Mouse (Mus musculus) left cerebral cortex, adult 8-10 months (tissue): ENCODE measurements at regions not wholly inside any gene's neighbourhood (a gene's known extent, or its start where the extent isn't known, plus 50 kb on each side); places are given as distances from the start of the nearest gene placed in this dataset.

Experiments
- DNase-seq, 2 experiments: peaks; one replicate each; pipeline ENCODE4 v3.0.0; 2022; ENCODE audit warnings: low spot score in 2 of 2

GRCm38 (mm10) chr6:139391307-139391706 lies 110.5 kb downstream of the Rergl start:
- DNase-seq, result peak; percentile 15 to 60

DNA sequence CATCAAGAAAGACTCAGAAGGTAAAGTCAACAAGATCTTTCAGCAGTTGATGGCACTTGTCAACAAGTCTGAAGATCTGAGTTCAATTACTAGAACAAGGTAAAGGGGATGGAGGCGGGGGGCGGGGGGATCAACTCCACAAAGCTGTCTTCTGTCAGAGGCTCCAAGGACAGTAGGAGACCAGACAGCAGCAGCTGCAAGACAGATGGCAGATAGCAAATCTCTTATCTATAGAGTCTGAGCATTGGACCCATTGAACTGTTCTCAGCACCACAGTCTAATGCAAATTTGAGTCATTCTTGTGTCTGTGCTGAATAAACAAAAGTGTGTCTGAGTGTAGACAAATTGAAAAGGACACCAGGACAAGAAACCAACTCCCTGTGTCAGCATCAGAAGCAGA lies 150.8 kb downstream of the Rergl start:
- DNase-seq, result no peak

DNA sequence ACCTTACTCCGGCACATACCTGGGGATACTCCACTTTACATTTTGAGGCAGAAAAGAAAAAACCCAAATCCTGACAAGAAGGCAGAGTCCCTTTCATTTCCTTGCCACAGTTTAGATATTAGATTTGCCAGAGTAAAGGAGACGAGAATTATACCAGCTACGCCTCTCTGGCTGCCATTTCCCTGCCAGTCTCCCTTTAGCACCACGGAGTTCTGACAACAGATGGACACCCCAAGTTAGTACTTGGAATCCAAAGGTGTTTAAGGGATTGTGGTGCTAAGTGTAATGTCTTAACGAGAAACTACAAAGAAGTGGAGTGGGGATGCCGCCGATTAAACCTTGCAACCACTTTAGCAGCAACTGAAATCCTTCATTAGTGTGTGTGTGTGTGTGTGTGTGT lies 176.6 kb downstream of the Rergl start:
- DNase-seq, result no peak

DNA sequence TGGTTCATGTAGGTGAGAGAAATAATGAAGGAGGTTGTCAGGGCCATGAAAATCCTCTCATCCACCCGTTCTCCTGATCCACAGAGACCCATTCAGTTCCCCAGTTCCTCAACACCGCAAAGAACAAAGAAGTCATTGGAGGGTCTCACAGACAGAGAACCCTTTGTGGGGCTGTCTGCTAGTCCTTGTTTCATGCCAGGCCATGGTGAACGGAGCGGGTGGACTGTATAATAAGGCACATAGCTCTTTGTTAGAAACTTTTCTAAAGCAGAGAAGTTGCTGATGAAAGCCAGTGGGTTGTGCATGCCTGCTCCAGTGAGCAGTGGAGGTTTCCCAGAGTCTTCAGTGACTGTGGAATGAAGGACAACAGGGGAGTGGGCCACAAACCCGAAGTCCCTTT lies 194.1 kb downstream of the Rergl start:
- DNase-seq, result no peak

DNA sequence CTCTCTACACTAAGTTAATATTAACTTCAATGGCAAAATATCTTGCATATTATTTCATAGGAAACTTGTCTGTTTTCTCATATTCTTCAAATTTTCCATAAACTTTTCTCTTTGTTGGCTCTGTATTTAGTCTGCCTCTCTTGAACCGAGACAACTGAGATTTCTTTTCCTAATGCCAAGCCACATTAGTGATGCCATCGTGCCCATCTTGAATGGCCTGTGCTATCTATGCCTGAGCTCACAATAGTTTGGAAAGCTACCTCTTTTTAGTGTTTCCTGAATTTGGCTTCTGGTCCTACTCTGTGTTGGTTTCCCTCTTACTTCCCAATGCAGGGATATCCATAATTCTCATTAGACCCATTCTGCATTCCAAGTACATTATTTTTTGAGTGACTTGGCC lies 197.5 kb downstream of the Rergl start:
- DNase-seq, result no peak

DNA sequence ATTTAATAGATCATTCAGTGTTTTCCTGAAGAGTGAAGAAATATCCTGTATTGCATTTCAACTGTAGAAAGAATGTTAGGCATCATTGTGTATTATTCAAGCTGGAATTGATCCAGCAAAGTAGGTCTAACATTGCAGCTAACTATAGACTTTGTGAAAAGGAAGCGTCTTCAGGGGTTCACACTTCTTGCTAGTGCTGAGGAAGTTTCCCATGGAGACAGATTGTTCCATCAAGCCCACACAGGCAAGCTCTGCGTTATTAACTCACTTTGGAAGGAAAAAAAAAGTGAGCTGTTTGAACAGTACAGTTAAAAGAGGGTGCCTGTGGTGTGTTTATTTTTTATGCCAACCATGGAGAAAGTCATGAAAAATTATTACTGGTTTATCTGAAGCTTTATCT lies 206.1 kb downstream of the Rergl start:
- peak in 1 of 2 experiments; percentile 47 for DNase-seq

DNA sequence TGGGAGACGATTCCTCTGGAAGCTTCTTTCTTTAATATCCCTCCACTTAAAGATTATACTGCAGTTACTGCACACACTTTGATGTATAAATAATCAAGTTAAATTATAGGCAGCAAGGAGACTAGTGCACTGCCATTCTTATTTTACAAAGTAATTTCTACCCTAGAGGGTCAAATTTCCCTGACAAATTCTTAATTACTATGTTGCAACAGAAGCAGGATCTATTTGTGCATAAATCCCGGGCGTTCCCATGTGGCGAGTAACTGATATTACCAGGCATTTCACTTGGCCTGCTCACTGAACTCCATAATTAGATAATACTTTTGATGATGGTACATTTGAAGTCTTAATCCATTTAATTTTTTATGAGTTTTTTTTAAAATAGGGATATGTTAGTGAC lies 222.7 kb downstream of the Rergl start:
- no peak for DNase-seq

- no peak for DNase-seq
Observed at GRCm38 (mm10) chr6:139275512-139275911, 226.3 kb downstream of the Rergl start.

GRCm38 (mm10) chr6:139253704-139254103 lies 248.1 kb downstream of the Rergl start:
- no peak for DNase-seq

GRCm38 (mm10) chr6:139248920-139249547 lies 252.7 kb downstream of the Rergl start:
- DNase-seq, result peak; percentile 8 to 28

- DNase-seq, result no peak
Observed at GRCm38 (mm10) chr6:139226127-139226526, 275.6 kb downstream of the Rergl start.

- DNase-seq, result no peak
Observed at GRCm38 (mm10) chr6:139214488-139214887, 287.3 kb downstream of the Rergl start.

GRCm38 (mm10) chr6:139210256-139210655 lies 291.5 kb downstream of the Rergl start:
- no peak for DNase-seq

DNA sequence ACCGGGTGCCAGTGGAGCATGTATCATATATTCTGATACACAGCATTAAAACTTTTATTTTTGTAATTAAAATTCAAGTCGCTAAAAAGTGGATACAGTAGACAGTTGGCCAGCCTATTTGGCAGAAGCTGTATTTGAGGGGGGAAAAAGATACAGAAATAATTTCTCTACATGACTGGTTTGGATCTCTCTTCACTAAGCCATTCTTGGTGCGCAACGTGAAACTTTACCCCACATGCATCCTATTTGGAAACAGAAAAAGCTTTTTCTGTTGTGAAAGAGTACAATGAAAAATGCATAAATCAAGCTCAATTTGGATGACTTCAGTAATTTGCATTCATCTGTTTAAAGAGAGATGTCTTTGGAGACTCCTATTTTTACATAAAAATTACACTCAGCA lies 303.2 kb downstream of the Rergl start:
- DNase-seq, result peak in 1 of 2 experiments; percentile 14

DNA sequence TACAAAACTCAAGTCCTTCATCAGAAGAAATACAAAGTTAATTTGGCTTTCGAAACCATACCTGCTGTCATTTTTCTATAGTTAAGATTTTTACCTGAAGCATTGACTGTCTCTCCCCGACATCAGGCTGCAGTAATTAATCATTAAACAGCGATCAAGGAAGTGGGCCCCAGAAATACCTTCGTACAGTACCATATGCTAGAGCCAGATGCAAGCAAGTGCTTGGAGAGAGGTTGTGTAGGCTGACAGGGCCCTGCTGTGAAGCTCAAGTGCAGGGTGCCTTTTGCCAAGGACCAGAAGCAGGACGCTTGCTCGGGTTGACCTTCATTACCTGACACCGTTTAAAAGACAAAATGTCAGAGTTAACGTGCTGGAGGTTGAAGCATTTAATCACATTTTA lies 315.3 kb downstream of the Rergl start:
- no peak for DNase-seq

GRCm38 (mm10) chr6:139160352-139160751 lies 341.4 kb downstream of the Rergl start:
- peak in 1 of 2 experiments; percentile 34 for DNase-seq

DNA sequence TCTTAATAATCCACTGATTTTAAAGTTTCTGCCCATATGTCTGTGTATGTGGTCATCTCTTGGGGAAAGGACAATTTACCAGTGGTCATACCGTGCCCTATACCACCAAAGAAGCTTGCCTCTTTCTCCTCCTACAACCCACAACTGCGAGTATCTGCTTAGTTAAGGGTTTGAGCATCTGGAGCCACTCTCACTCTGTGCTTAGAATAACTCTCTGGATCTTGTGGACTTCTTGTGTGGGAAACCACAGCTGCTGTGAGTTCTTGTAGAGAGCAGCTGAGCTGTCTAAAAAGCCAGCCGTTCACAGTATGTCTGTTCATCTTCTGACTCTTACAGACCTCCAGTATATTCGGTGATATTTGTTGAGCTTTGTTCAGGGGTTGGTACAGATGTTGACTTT lies 342.0 kb downstream of the Rergl start:
- peak in 1 of 2 experiments; percentile 55 for DNase-seq

- no peak for DNase-seq
Observed at GRCm38 (mm10) chr6:139154802-139155201, 347.0 kb downstream of the Rergl start.

DNA sequence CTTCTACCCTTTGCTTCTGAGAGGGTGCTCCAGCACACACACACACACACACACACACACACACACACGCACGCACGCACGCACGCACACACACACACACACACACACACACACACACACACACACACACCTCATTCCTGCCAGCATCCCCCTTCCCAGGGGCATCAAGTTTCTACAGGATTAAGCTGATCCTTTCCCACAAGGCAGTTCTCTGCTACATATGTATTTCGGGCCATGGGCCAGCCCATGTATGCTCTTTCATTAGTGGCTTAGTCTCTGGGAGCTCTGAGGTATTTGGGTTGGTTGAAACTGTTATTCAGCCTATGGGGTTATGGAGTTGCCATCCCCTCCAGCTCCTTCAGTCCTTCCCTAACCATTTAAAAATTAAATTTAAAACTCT lies 366.1 kb downstream of the Rergl start:
- no peak for DNase-seq

- DNase-seq, result no peak
Observed at GRCm38 (mm10) chr6:139132083-139132679, 369.6 kb downstream of the Rergl start.

GRCm38 (mm10) chr6:139108263-139108662 lies 393.5 kb downstream of the Rergl start:
- no peak for DNase-seq

- no peak for DNase-seq
Observed at GRCm38 (mm10) chr6:139103397-139103796, 398.4 kb downstream of the Rergl start.

GRCm38 (mm10) chr6:139099273-139099672 lies 402.5 kb downstream of the Rergl start:
- no peak for DNase-seq
